Mouse (Mus musculus): ENCODE results near the gene Sirt2.

- TF ChIP-seq GATA1 (IDR thresholded peaks at IDR 0.05; ENCODE audit: borderline replicate concordance, low read length) (no peak), FLI1 (IDR thresholded peaks at IDR 0.05; ENCODE audit: low read length) (no peak)
Measured at GRCm38 (mm10) chr7:28781261-28781663, 14.7 kb downstream of the Sirt2 start.

All from megakaryocyte, embryonic 14.5 days (primary cell).